Mouse (Mus musculus) MEL (cell line): ENCODE measurements around the gene Lrig2.

Experiments used
- CTCF ChIP-seq, 3 experiments: IDR thresholded peaks in 2 of 3; conservative IDR thresholded peaks in 1 of 3; 2 replicates each; pipeline ENCODE4 v1.5.1; 2011 to 2012; ENCODE audit warnings: low read length in 3 of 3, low read depth in 2 of 3, mild to moderate bottlenecking in 2 of 3, improper control_type of control experiment in 1 of 3, inconsistent platforms in 1 of 3, mixed read lengths in 1 of 3, moderate library complexity in 1 of 3; ENCODE audit not compliant: control insufficient read depth in 1 of 3, insufficient read depth in 1 of 3, poor library complexity in 1 of 3, severe bottlenecking in 1 of 3
- ETS1 ChIP-seq: IDR thresholded peaks from 2 replicates; pipeline ENCODE4 v1.6.1; 2012; ENCODE audit warnings: low read depth, mild to moderate bottlenecking, inconsistent platforms, low read length, improper control_type of control experiment, moderate library complexity
- POLR2A ChIP-seq, 2 experiments: IDR thresholded peaks; 2 replicates each; pipeline ENCODE4 v1.6.1; 2011 to 2012; ENCODE audit warnings: low read length in 2 of 2, mild to moderate bottlenecking in 2 of 2, control low read depth in 1 of 2, improper control_type of control experiment in 1 of 2, low read depth in 1 of 2, moderate library complexity in 1 of 2; ENCODE audit not compliant: control insufficient read depth in 1 of 2, insufficient read depth in 1 of 2, poor library complexity in 1 of 2

GRCm38 (mm10) chr3:104523333-104523871, 11.7 kb upstream of the Lrig2 start:
- TF ChIP-seq ETS1: no peak
- TF ChIP-seq POLR2A (IDR thresholded peaks at IDR 0.05; ENCODE audit: control insufficient read depth in 1 of 2, insufficient read depth in 1 of 2, low read depth in 1 of 2, low read length in 2 of 2, poor library complexity in 1 of 2): no peak
- no peak for TF ChIP-seq CTCF (IDR thresholded peaks at IDR 0.05 in 2 of 3, conservative IDR thresholded peaks at IDR 0.05 in 1 of 3; ENCODE audit: control insufficient read depth in 1 of 3, insufficient read depth in 1 of 3, low read depth in 2 of 3, low read length in 3 of 3, poor library complexity in 1 of 3, severe bottlenecking in 1 of 3)
